ENCODE assay signal across 8 mouse cellular contexts in genomic region chr16:16600461-16600860, GRCm38 (mm10). TPM values are rescaled to one million over a fixed set of nuclear protein-coding genes. Genes with fewer than 3 reads are reported as not detected.
DNase-seq lines count a peak whose midpoint lies in the region; ATAC-seq lines count a peak whose summit lies in the region.

Gene Fgd4, minus strand, starts transcription at chr16:16600549.

- H3K4me3 ChIP-seq in lung, embryonic 16.5 days (ENCODE audit: low read length), result peak within 1 kb of the TSS; percentile 81
- peak within 1 kb of the TSS; percentile 54 for H3K4me3 ChIP-seq in neural tube, embryonic 14.5 days (ENCODE audit: low read depth, low read length)

- no peak for DNase-seq in lung, postnatal 25 days (ENCODE audit: low spot score)
- no peak for DNase-seq in heart, postnatal 4 days
- DNase-seq in left cerebral cortex, postnatal 4 days, result no peak
- no peak for DNase-seq in c-Kit-positive CD71-positive TER-119-positive erythroid progenitor cells, embryonic 14.5 days (ENCODE audit: low spot score)
- DNase-seq in cerebellum, postnatal 14 days, result no peak

- peaks cover 4% of the 10 kb centered on the region; the same call in 1 of the 2 replicates for H3K4me1 ChIP-seq in lung, embryonic 16.5 days (replicated peaks; ENCODE audit: control insufficient read depth, insufficient read depth, low read length)
- no peaks in the 10 kb centered on the region for H3K4me1 ChIP-seq in neural tube, embryonic 14.5 days (ENCODE audit: control insufficient read depth, insufficient read depth, low read length)

- intact Hi-C loops in left cerebral cortex, postnatal 4 days (cut with DNase I), result no loop called here

- H3K4me2 ChIP-seq in lung, embryonic 16.5 days (ENCODE audit: low read depth, low read length), result peak within 1 kb of the TSS; percentile 74
- peak within 1 kb of the TSS; percentile 97 for H3K4me2 ChIP-seq in neural tube, embryonic 14.5 days (ENCODE audit: low read depth, low read length)

- peak within 1 kb of the TSS; percentile 88 for H3K27ac ChIP-seq in lung, embryonic 16.5 days (ENCODE audit: low read length)
- H3K27ac ChIP-seq in neural tube, embryonic 14.5 days (ENCODE audit: low read depth, low read length), result no peak within 1 kb of the TSS

- 42% methylated on average over 5 of the region's 5 CpGs for WGBS in lung, embryonic 16.5 days
- WGBS in neural tube, embryonic 14.5 days, result 24% methylated on average over 5 of the region's 5 CpGs

- no peaks in the 10 kb centered on the region for H3K27me3 ChIP-seq in lung, embryonic 16.5 days (ENCODE audit: control insufficient read depth, insufficient read depth, low read depth, low read length)
- no peaks in the 10 kb centered on the region for H3K27me3 ChIP-seq in neural tube, embryonic 14.5 days (ENCODE audit: control insufficient read depth, insufficient read depth, low read length)

- no peak; the same call in 1 of the 2 replicates for ATAC-seq in lung, embryonic 16.5 days (ENCODE audit: low read depth)
- no peak for ATAC-seq in erythroid progenitor cell, adult 5-6 weeks (replicated peaks; ENCODE audit: low FRiP score, poor library complexity, severe bottlenecking)
- ATAC-seq in neural tube, embryonic 14.5 days (ENCODE audit: low read depth), result peak; percentile 50

- no peaks in the 10 kb centered on the region for H3K9me3 ChIP-seq in lung, embryonic 16.5 days (ENCODE audit: control insufficient read depth, low read length)
- H3K9me3 ChIP-seq in neural tube, embryonic 14.5 days (ENCODE audit: control insufficient read depth, low read length), result no peaks in the 10 kb centered on the region

- H3K9ac ChIP-seq in lung, embryonic 16.5 days (ENCODE audit: low read length), result peak within 1 kb of the TSS; percentile 89
- H3K9ac ChIP-seq in neural tube, embryonic 14.5 days (replicated peaks; ENCODE audit: low read depth, low read length), result peak within 1 kb of the TSS; percentile 60

- H3K36me3 ChIP-seq in lung, embryonic 16.5 days (ENCODE audit: control insufficient read depth, insufficient read depth, low read length), result no peaks in the 10 kb centered on the region
- H3K36me3 ChIP-seq in neural tube, embryonic 14.5 days (ENCODE audit: control insufficient read depth, insufficient read depth, low read length), result no peaks in the 10 kb centered on the region

RNA-seq across cellular contexts. Expression of gene Fgd4, which starts in this region (rescaled TPM):
- polyA plus RNA-seq in lung, embryonic 16.5 days (2015; fragmentation: Nextera tagmentation; extraction: Ambion mirVana), result 5.3 and 6.5 TPM in 2 replicates
- 7.9 and 10.1 TPM in 2 replicates for total RNA-seq in erythroid progenitor cell, adult 5-6 weeks (2015; ENCODE audit: low replicate concordance)
- 7.6 and 16.0 TPM in 2 replicates for total RNA-seq in erythroid progenitor cell, adult 5-6 weeks (2017; ENCODE audit: low replicate concordance)
- total RNA-seq in heart, postnatal 4 days (2021), result 10 to 100 TPM; 17.7 to 22.5 TPM
- total RNA-seq in left cerebral cortex, postnatal 4 days (2021), result 10 to 100 TPM; 56.9 to 61.6 TPM
- polyA plus RNA-seq in neural tube, embryonic 14.5 days (2014; fragmentation: Nextera tagmentation; extraction: Ambion mirVana), result 25.3 and 30.1 TPM in 2 replicates
